Mouse (Mus musculus): ENCODE measurements around the gene Slc5a9. TPM values are rescaled to one million over a fixed set of nuclear protein-coding genes. Genes with fewer than 3 reads are reported as not detected.
"Not testable (repeated sequence)": the region's sequence is repeated elsewhere in the genome, so short reads cannot be mapped to it uniquely, and the experiment has no call there.

Gene Slc5a9
- polyA plus RNA-seq (2015; fragmentation: Nextera tagmentation; extraction: Ambion mirVana), result 3.2 and 6.1 TPM in 2 replicates

DNA sequence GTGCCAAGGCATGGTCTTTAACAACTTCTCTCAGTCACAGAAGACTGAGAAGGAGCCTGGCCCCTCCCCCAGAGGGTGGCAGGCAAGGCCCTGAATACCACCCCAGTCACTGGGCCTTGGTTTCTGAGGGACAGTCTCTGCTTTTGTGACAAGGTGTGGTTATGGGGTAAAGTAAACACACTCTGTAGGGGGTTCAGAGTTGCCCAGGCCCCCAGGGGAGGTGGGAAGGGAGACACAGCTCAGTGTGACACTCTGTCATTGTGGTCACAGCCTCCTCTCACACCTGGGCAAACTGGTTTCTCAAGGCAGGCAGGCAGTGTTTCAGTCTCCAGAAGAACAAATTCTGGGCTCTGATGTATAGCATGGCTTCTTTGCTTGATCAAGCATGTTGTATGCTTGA is at the start of gene Slc5a9:
TSS of gene Slc5a9 (minus strand) at position 144 of the 400 bp plus-strand sequence.
- no peak within 1 kb of the TSS for H3K27ac ChIP-seq (ENCODE audit: low read length)
- H3K9me3 ChIP-seq (ENCODE audit: control insufficient read depth, low read length), result no peaks in the 10 kb centered on the region
- no peaks in the 10 kb centered on the region for H3K27me3 ChIP-seq (replicated peaks; ENCODE audit: control insufficient read depth, insufficient read depth, low read length)
- no peaks in the 10 kb centered on the region for H3K36me3 ChIP-seq (ENCODE audit: control insufficient read depth, insufficient read depth, low read length)
- no peak within 1 kb of the TSS for H3K4me3 ChIP-seq (ENCODE audit: low read length)
- H3K9ac ChIP-seq (ENCODE audit: low read depth, low read length), result no peak within 1 kb of the TSS
- no peaks in the 10 kb centered on the region for H3K4me1 ChIP-seq (ENCODE audit: control insufficient read depth, insufficient read depth, low read length)
- H3K4me2 ChIP-seq (ENCODE audit: low read depth, low read length), result no peak within 1 kb of the TSS
- no peak for ATAC-seq

GRCm38 (mm10) chr4:111919092-111919491 is 16.4 kb upstream of the Slc5a9 start, which contains the start of gene Skint8:
Gene Skint8, plus strand, starts transcription at chr4:111919392.
- Histone ChIP-seq H3K27ac (ENCODE audit: low read length) (no peak within 1 kb of the TSS), H3K4me3 (ENCODE audit: low read length) (no peak within 1 kb of the TSS), H3K27me3 (replicated peaks; ENCODE audit: control insufficient read depth, insufficient read depth, low read length) (no peaks in the 10 kb centered on the region), H3K9ac (ENCODE audit: low read depth, low read length) (no peak within 1 kb of the TSS), H3K9me3 (ENCODE audit: control insufficient read depth, low read length) (no peaks in the 10 kb centered on the region), H3K4me2 (ENCODE audit: low read depth, low read length) (no peak within 1 kb of the TSS), H3K36me3 (ENCODE audit: control insufficient read depth, insufficient read depth, low read length) (no peaks in the 10 kb centered on the region), H3K4me1 (ENCODE audit: control insufficient read depth, insufficient read depth, low read length) (no peaks in the 10 kb centered on the region)
- ATAC-seq, result no peak
- 86% methylated on average over 1 of the region's 1 CpGs for WGBS

DNA sequence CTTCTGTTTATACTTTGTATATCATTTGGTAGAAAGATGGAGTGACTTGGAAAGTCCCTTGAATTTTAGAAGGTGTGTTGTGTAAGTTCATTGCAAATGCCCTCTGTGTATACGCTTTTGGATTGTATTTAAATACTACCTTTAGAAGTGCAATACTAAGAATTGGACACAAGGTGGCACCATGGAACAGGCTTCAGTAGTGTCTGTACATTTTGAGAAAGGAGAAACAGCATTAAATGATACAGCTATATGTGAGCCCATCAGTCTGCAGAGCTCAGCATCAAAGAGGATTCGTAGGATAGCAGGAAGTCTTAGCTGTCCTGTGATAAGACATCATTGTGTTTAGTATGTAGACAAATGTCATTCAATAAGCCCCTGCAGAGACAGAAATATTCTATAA is 5.2 kb upstream of the Slc5a9 start:
- Histone ChIP-seq H3K27ac (ENCODE audit: low read length) (no peak overlapping the region), H3K4me2 (ENCODE audit: low read depth, low read length) (no peak overlapping the region), H3K36me3 (ENCODE audit: control insufficient read depth, insufficient read depth, low read length) (no peaks in the 10 kb centered on the region), H3K27me3 (replicated peaks; ENCODE audit: control insufficient read depth, insufficient read depth, low read length) (no peaks in the 10 kb centered on the region), H3K4me3 (ENCODE audit: low read length) (no peak overlapping the region), H3K4me1 (ENCODE audit: control insufficient read depth, insufficient read depth, low read length) (no peaks in the 10 kb centered on the region), H3K9ac (ENCODE audit: low read depth, low read length) (no peak overlapping the region), H3K9me3 (ENCODE audit: control insufficient read depth, low read length) (no peaks in the 10 kb centered on the region)
- ATAC-seq, result peak; percentile 40; the same call in 1 of the 2 replicates
- 31% methylated on average over 2 of the region's 2 CpGs for WGBS

GRCm38 (mm10) chr4:111901473-111901872 is 1.2 kb downstream of the Slc5a9 start:
- ATAC-seq, result peak; percentile 76
- Histone ChIP-seq H3K4me3 (ENCODE audit: low read length) (no peak overlapping the region), H3K4me1 (ENCODE audit: control insufficient read depth, insufficient read depth, low read length) (no peaks in the 10 kb centered on the region), H3K4me2 (ENCODE audit: low read depth, low read length) (no peak overlapping the region), H3K36me3 (ENCODE audit: control insufficient read depth, insufficient read depth, low read length) (no peaks in the 10 kb centered on the region), H3K9me3 (ENCODE audit: control insufficient read depth, low read length) (no peaks in the 10 kb centered on the region), H3K27ac (ENCODE audit: low read length) (no peak overlapping the region), H3K9ac (ENCODE audit: low read depth, low read length) (no peak overlapping the region), H3K27me3 (replicated peaks; ENCODE audit: control insufficient read depth, insufficient read depth, low read length) (no peaks in the 10 kb centered on the region)
- 67% methylated on average over 1 of the region's 1 CpGs for WGBS

GRCm38 (mm10) chr4:111900491-111900890 is 2.2 kb downstream of the Slc5a9 start:
- H3K27me3 ChIP-seq (replicated peaks; ENCODE audit: control insufficient read depth, insufficient read depth, low read length); H3K36me3 ChIP-seq (ENCODE audit: control insufficient read depth, insufficient read depth, low read length); H3K4me2 ChIP-seq (ENCODE audit: low read depth, low read length); H3K4me3 ChIP-seq (ENCODE audit: low read length); H3K4me1 ChIP-seq (ENCODE audit: control insufficient read depth, insufficient read depth, low read length); H3K9me3 ChIP-seq (ENCODE audit: control insufficient read depth, low read length); H3K9ac ChIP-seq (ENCODE audit: low read depth, low read length); H3K27ac ChIP-seq (ENCODE audit: low read length); ATAC-seq: not testable (repeated sequence)
- WGBS, result 87% methylated on average over 1 of the region's 1 CpGs

- Histone ChIP-seq H3K27ac (ENCODE audit: low read length) (0 out of 2 replicates have a peak overlapping the region, but pooled peaks have one; percentile 36), H3K4me2 (ENCODE audit: low read depth, low read length) (no peak overlapping the region), H3K27me3 (replicated peaks; ENCODE audit: control insufficient read depth, insufficient read depth, low read length) (no peaks in the 10 kb centered on the region), H3K36me3 (ENCODE audit: control insufficient read depth, insufficient read depth, low read length) (no peaks in the 10 kb centered on the region), H3K9me3 (ENCODE audit: control insufficient read depth, low read length) (no peaks in the 10 kb centered on the region), H3K4me1 (ENCODE audit: control insufficient read depth, insufficient read depth, low read length) (no peaks in the 10 kb centered on the region), H3K9ac (ENCODE audit: low read depth, low read length) (no peak overlapping the region), H3K4me3 (ENCODE audit: low read length) (no peak overlapping the region; the same call in 1 of the 2 replicates)
- WGBS, result 64% methylated on average over 4 of the region's 4 CpGs
- ATAC-seq, result peak; percentile 84
Observed at GRCm38 (mm10) chr4:111898566-111898965, 4.2 kb downstream of the Slc5a9 start.

- Histone ChIP-seq H3K4me1 (ENCODE audit: control insufficient read depth, insufficient read depth, low read length) (no peaks in the 10 kb centered on the region), H3K36me3 (ENCODE audit: control insufficient read depth, insufficient read depth, low read length) (no peaks in the 10 kb centered on the region), H3K27me3 (replicated peaks; ENCODE audit: control insufficient read depth, insufficient read depth, low read length) (no peaks in the 10 kb centered on the region), H3K4me2 (ENCODE audit: low read depth, low read length) (no peak overlapping the region), H3K9ac (ENCODE audit: low read depth, low read length) (no peak overlapping the region), H3K9me3 (ENCODE audit: control insufficient read depth, low read length) (no peaks in the 10 kb centered on the region), H3K4me3 (ENCODE audit: low read length) (no peak overlapping the region), H3K27ac (ENCODE audit: low read length) (peak overlapping the region; percentile 11; the same call in 1 of the 2 replicates)
- WGBS, result 14% methylated on average over 1 of the region's 1 CpGs
- peak; percentile 48; the same call in 1 of the 2 replicates for ATAC-seq
Observed at GRCm38 (mm10) chr4:111897755-111898154, 5.0 kb downstream of the Slc5a9 start.

GRCm38 (mm10) chr4:111892138-111892537 is 10.6 kb downstream of the Slc5a9 start:
- Histone ChIP-seq H3K9ac (ENCODE audit: low read depth, low read length) (no peak overlapping the region), H3K9me3 (ENCODE audit: control insufficient read depth, low read length) (no peaks in the 10 kb centered on the region), H3K4me1 (ENCODE audit: control insufficient read depth, insufficient read depth, low read length) (no peaks in the 10 kb centered on the region), H3K36me3 (ENCODE audit: control insufficient read depth, insufficient read depth, low read length) (no peaks in the 10 kb centered on the region), H3K4me2 (ENCODE audit: low read depth, low read length) (no peak overlapping the region), H3K27me3 (replicated peaks; ENCODE audit: control insufficient read depth, insufficient read depth, low read length) (no peaks in the 10 kb centered on the region), H3K4me3 (ENCODE audit: low read length) (no peak overlapping the region), H3K27ac (ENCODE audit: low read length) (no peak overlapping the region)
- peak; percentile 76 for ATAC-seq

GRCm38 (mm10) chr4:111886607-111887006 is 16.1 kb downstream of the Slc5a9 start:
- 13% methylated on average over 4 of the region's 4 CpGs for WGBS
- Histone ChIP-seq H3K4me2 (ENCODE audit: low read depth, low read length) (no peak overlapping the region), H3K4me3 (ENCODE audit: low read length) (no peak overlapping the region), H3K27me3 (replicated peaks; ENCODE audit: control insufficient read depth, insufficient read depth, low read length) (no peaks in the 10 kb centered on the region), H3K27ac (ENCODE audit: low read length) (no peak overlapping the region), H3K9me3 (ENCODE audit: control insufficient read depth, low read length) (no peaks in the 10 kb centered on the region), H3K36me3 (ENCODE audit: control insufficient read depth, insufficient read depth, low read length) (no peaks in the 10 kb centered on the region), H3K9ac (ENCODE audit: low read depth, low read length) (no peak overlapping the region), H3K4me1 (ENCODE audit: control insufficient read depth, insufficient read depth, low read length) (peaks cover 4% of the 10 kb centered on the region; the same call in 1 of the 2 replicates)
- ATAC-seq, result peak; percentile 78

- Histone ChIP-seq H3K9ac (ENCODE audit: low read depth, low read length) (no peak overlapping the region), H3K4me1 (ENCODE audit: control insufficient read depth, insufficient read depth, low read length) (peaks cover 4% of the 10 kb centered on the region; the same call in 1 of the 2 replicates), H3K27me3 (replicated peaks; ENCODE audit: control insufficient read depth, insufficient read depth, low read length) (no peaks in the 10 kb centered on the region), H3K9me3 (ENCODE audit: control insufficient read depth, low read length) (no peaks in the 10 kb centered on the region), H3K27ac (ENCODE audit: low read length) (no peak overlapping the region), H3K36me3 (ENCODE audit: control insufficient read depth, insufficient read depth, low read length) (no peaks in the 10 kb centered on the region), H3K4me3 (ENCODE audit: low read length) (no peak overlapping the region), H3K4me2 (ENCODE audit: low read depth, low read length) (peak overlapping the region; percentile 37)
- peak; percentile 71; the same call in 1 of the 2 replicates for ATAC-seq
- WGBS, result 8% methylated on average over 7 of the region's 7 CpGs
Observed at GRCm38 (mm10) chr4:111886018-111886417, 16.7 kb downstream of the Slc5a9 start.

Data from intestine, embryonic 16.5 days (tissue).